Mouse (Mus musculus): ENCODE results near the gene Plk1. TPM values are rescaled to one million over a fixed set of nuclear protein-coding genes. Genes with fewer than 3 reads are reported as not detected.

Plk1 gene
- polyA plus RNA-seq, 1 experiment from 2014 or later = 160 TPM

DNA sequence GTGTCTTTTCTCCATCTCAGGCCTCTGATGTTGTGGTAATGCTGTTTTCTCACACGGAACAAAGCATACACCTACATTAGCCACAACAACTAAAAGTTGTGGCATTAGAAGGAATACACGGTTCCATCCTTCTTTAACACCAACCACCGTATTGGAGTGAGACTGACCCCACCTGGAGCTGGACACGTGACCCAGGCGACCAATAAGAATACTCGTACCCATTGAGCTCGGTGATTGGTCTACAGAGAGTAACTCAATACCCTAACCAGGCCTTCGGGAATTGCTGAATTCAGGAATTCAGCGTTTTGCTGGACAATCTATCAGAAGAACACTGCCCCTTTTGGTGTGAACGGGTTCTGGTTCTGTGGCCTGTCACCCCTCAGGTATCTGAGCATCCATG, 31.9 kb downstream of the Plk1 start:
- Histone ChIP-seq H3K4me1 (ENCODE audit: insufficient read depth) (no peaks in the 10 kb centered on the region), H3K27me3 (ENCODE audit: insufficient read depth, low read length) (no peaks in the 10 kb centered on the region), H3K36me3 (ENCODE audit: insufficient read depth) (no peaks in the 10 kb centered on the region), H3K4me3 (ENCODE audit: low read depth, low read length) (no peak overlapping the region), H3K9ac (no peak overlapping the region), H3K4me2 (no peak overlapping the region), H3K27ac (ENCODE audit: low read depth) (no peak overlapping the region), H3K9me3 (ENCODE audit: low read depth, low read length) (no peaks in the 10 kb centered on the region)
- ATAC-seq (ENCODE audit: insufficient read depth) (no peak), DNase-seq (no peak)
- no peak for TF ChIP-seq CTCF (IDR thresholded peaks at IDR 0.05; ENCODE audit: low read depth)
- WGBS = 54% methylated on average over 10 of the region's 10 CpGs

DNA sequence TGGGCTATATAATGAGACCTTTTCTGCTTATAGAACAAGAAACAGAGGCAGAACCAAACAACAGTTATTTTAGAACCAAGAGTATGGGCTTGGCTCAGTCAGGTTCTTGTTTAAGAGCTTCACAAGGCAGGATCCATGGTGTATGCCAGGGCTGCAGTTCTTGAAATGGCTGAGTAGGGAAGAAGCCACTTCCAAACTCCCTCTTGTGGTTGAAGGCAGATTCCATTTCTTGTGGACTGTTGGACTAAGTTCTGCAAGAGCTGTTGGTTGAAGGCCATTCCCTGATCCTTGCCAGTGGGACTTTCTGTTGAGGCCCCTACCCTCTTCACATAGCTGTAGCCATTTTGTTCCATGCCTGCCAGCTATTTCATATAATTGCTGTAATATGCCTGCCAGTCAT, 34.7 kb downstream of the Plk1 start:
- H3K27me3 ChIP-seq (ENCODE audit: insufficient read depth, low read length) = no peaks in the 10 kb centered on the region
- no peak overlapping the region for H3K9ac ChIP-seq
- H3K4me3 ChIP-seq (ENCODE audit: low read depth, low read length) = no peak overlapping the region
- ATAC-seq (ENCODE audit: insufficient read depth) (no peak), DNase-seq (no peak)
- no peak overlapping the region for H3K4me2 ChIP-seq
- no peak for TF ChIP-seq CTCF (IDR thresholded peaks at IDR 0.05; ENCODE audit: low read depth)
- H3K4me1 ChIP-seq (ENCODE audit: insufficient read depth) = no peaks in the 10 kb centered on the region
- no peaks in the 10 kb centered on the region for H3K36me3 ChIP-seq (ENCODE audit: insufficient read depth)
- H3K9me3 ChIP-seq (ENCODE audit: low read depth, low read length) = no peaks in the 10 kb centered on the region
- H3K27ac ChIP-seq (ENCODE audit: low read depth) = no peak overlapping the region

DNA sequence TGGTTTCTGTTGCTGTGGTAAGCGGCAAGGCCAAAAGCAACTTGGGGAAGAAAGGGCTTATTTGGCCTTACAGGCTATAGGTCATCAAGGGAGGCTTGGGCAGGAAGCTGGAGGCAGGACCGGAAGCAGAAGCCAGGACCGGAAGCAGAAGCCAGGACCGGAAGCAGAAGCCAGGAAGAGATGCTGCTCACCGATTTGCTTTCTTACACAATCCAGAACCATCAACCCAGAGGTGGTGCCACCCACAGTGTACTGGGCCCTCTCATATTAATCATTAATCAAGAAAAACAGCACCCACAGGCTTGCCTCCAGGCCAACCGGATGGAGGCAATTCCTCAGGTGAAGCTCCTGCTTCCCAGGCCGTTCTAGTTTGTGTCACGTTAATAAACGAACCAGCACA, 37.5 kb downstream of the Plk1 start:
- no peak for TF ChIP-seq CTCF (IDR thresholded peaks at IDR 0.05; ENCODE audit: low read depth)
- Histone ChIP-seq H3K4me2 (no peak overlapping the region), H3K9ac (no peak overlapping the region), H3K4me1 (ENCODE audit: insufficient read depth) (no peaks in the 10 kb centered on the region), H3K36me3 (ENCODE audit: insufficient read depth) (no peaks in the 10 kb centered on the region), H3K27me3 (ENCODE audit: insufficient read depth, low read length) (no peaks in the 10 kb centered on the region), H3K4me3 (ENCODE audit: low read depth, low read length) (no peak overlapping the region), H3K27ac (ENCODE audit: low read depth) (no peak overlapping the region), H3K9me3 (ENCODE audit: low read depth, low read length) (no peaks in the 10 kb centered on the region)
- 79% methylated on average over 9 of the region's 9 CpGs for WGBS
- DNase-seq (no peak), ATAC-seq (ENCODE audit: insufficient read depth) (no peak)

DNA sequence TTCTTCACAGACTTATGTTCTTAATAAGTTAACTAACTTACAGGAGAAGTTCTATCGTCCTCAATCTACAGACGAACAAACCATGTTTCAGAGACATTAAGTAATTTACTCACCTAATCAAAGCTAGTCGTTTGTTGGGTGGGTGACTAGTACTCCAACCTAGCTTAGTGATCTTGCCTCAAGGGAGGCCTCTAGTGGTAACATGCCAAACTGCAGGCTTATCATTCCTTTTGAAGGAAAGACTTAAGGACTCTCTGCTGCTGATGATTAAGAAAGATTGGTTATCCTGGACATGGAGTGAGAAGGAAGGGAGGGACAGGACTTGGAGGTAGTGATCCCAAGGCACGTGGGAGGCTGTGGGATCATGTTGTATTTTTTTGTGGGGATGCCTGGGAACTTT, 38.1 kb downstream of the Plk1 start:
- no peaks in the 10 kb centered on the region for H3K4me1 ChIP-seq (ENCODE audit: insufficient read depth)
- no peak overlapping the region for H3K9ac ChIP-seq
- no peak overlapping the region for H3K4me2 ChIP-seq
- DNase-seq (peak; percentile 83), ATAC-seq (ENCODE audit: insufficient read depth) (no peak)
- H3K27me3 ChIP-seq (ENCODE audit: insufficient read depth, low read length) = no peaks in the 10 kb centered on the region
- H3K4me3 ChIP-seq (ENCODE audit: low read depth, low read length) = no peak overlapping the region
- H3K9me3 ChIP-seq (ENCODE audit: low read depth, low read length) = no peaks in the 10 kb centered on the region
- H3K36me3 ChIP-seq (ENCODE audit: insufficient read depth) = no peaks in the 10 kb centered on the region
- H3K27ac ChIP-seq (ENCODE audit: low read depth) = no peak overlapping the region
- 34% methylated on average over 4 of the region's 4 CpGs for WGBS
- TF ChIP-seq CTCF (IDR thresholded peaks at IDR 0.05; ENCODE audit: low read depth) = peak; percentile 81

DNA sequence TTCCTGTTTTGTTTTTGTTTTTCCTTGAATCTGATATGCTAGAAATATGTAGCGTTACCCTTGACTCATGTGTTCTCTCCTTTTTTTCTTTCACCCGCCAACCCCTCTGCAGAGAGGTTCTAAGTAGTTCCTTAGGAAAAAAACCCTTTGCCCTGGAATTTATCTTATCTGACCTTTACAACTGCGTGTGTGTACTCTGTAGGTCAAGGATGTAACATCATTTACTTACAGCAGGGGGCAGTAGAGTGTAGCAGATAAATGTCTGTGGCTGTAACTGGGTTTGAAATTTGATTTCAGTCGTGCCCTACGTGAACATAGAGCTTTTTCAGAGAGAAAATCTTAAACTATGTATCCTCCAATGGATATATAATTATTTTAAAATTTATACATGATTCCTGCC, 40.1 kb downstream of the Plk1 start:
- H3K4me3 ChIP-seq (ENCODE audit: low read depth, low read length) = no peak overlapping the region
- no peaks in the 10 kb centered on the region for H3K9me3 ChIP-seq (ENCODE audit: low read depth, low read length)
- no peaks in the 10 kb centered on the region for H3K36me3 ChIP-seq (ENCODE audit: insufficient read depth)
- no peak; the same call in 1 of the 2 replicates for ATAC-seq (ENCODE audit: insufficient read depth)
- peak; percentile 81 for TF ChIP-seq CTCF (IDR thresholded peaks at IDR 0.05; ENCODE audit: low read depth)
- no peak overlapping the region for H3K27ac ChIP-seq (ENCODE audit: low read depth)
- no peaks in the 10 kb centered on the region for H3K27me3 ChIP-seq (ENCODE audit: insufficient read depth, low read length)
- WGBS = 22% methylated on average over 5 of the region's 5 CpGs
- no peak overlapping the region for H3K9ac ChIP-seq
- H3K4me2 ChIP-seq = no peak overlapping the region
- no peaks in the 10 kb centered on the region for H3K4me1 ChIP-seq (ENCODE audit: insufficient read depth)
- DNase-seq = peak; percentile 82

DNA sequence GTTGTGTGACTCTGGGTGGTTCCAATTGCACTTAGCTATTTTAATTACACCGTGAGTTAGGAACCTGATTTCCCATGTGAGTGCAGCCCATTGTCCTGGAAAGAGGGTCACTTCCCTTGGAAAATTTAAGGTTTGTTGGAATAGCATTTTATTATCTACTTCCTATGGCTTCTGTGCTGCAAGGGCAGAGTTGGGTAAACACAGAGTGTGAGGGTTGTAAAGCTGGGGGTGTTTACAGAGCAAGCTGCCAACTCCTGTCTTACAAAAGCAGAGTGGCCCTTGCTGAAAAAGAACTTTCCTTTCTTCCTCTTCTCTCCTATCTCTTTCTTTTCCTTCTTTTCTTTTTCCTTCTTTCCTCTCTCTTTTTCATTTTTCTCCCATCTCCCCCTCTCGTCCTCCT, 44.7 kb downstream of the Plk1 start:
- TF ChIP-seq CTCF (IDR thresholded peaks at IDR 0.05; ENCODE audit: low read depth) = no peak
- H3K27me3 ChIP-seq (ENCODE audit: insufficient read depth, low read length) = no peaks in the 10 kb centered on the region
- H3K4me1 ChIP-seq (ENCODE audit: insufficient read depth) = no peaks in the 10 kb centered on the region
- WGBS = 36% methylated on average over 2 of the region's 2 CpGs
- no peak overlapping the region for H3K27ac ChIP-seq (ENCODE audit: low read depth)
- no peak overlapping the region for H3K9ac ChIP-seq
- DNase-seq (peak; percentile 28), ATAC-seq (ENCODE audit: insufficient read depth) (no peak)
- H3K36me3 ChIP-seq (ENCODE audit: insufficient read depth) = no peaks in the 10 kb centered on the region
- no peak overlapping the region for H3K4me2 ChIP-seq
- no peaks in the 10 kb centered on the region for H3K9me3 ChIP-seq (ENCODE audit: low read depth, low read length)
- no peak overlapping the region for H3K4me3 ChIP-seq (ENCODE audit: low read depth, low read length)

DNA sequence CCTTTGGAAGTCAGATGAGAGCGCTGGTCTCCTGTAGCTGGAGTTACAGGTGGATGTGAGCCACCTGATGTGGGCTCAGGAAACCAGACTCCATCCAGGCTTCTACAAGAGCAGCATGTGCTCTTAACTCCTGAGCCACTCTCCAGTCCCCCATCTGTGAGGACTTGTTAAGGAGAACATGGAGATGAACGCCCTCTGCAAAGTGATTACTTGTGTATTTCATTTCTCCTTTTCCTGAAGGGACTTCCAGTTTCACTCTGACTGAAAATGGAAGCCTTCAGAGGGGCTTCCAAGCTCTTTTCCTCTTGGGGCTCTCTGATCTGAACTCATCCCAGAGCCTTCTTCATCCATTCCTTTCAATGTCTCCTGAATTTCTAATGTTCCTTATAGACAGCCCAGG, 46.9 kb downstream of the Plk1 start:
- ATAC-seq (ENCODE audit: insufficient read depth) = no peak
- Histone ChIP-seq H3K9ac (no peak overlapping the region), H3K9me3 (ENCODE audit: low read depth, low read length) (no peaks in the 10 kb centered on the region), H3K27me3 (ENCODE audit: insufficient read depth, low read length) (no peaks in the 10 kb centered on the region), H3K27ac (ENCODE audit: low read depth) (no peak overlapping the region), H3K4me2 (no peak overlapping the region), H3K36me3 (ENCODE audit: insufficient read depth) (no peaks in the 10 kb centered on the region), H3K4me1 (ENCODE audit: insufficient read depth) (no peaks in the 10 kb centered on the region), H3K4me3 (ENCODE audit: low read depth, low read length) (no peak overlapping the region)
- no peak for DNase-seq
- WGBS = 83% methylated on average over 2 of the region's 2 CpGs
- no peak for TF ChIP-seq CTCF (IDR thresholded peaks at IDR 0.05; ENCODE audit: low read depth)

All from lung, embryonic 14.5 days (tissue).